Mouse (Mus musculus) kidney, adult 2 months (tissue): Measurements from ENCODE around the gene Sf3b5.

Experiments used
- CTCF ChIP-seq: fragments of 200-500 bp; conservative IDR thresholded peaks from 2 replicates; pipeline ENCODE4 v1.5.1; 2011; ENCODE audit warnings: low read depth, mild to moderate bottlenecking, control low read depth, low read length, moderate library complexity, mixed read lengths; ENCODE audit not compliant: insufficient read depth, insufficient read length
- POLR2A ChIP-seq: fragments of 200-500 bp; IDR thresholded peaks from one replicate; pipeline ENCODE4 v1.6.1; 2011; ENCODE audit warnings: low read depth, low read length, control low read depth

DNA sequence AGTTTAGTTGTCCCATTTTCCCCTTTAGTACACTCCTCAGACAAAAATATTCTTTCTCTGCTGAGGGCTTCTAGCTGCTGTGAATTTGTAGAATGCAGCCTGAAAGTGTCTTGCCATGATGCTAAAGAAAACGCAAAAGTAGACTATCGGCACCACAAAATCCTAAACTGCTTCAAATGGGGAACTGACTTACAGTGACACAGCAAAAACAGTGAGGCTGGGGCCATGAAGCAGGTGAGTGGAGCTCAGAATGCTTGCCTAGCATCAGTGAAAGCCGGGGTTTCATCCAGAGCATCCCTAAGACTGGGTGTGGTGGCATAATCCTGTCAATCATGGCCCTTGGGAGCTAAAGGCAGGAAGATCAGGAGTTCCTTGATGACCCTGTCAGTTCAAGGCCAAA is 29.7 kb upstream of the Sf3b5 start:
- TF ChIP-seq CTCF, result no peak
- no peak for TF ChIP-seq POLR2A
